Mouse (Mus musculus): ENCODE data around the gene Psmc6. TPM values are rescaled to one million over a fixed set of nuclear protein-coding genes. Genes with fewer than 3 reads are reported as not detected.
A peak's percentile ranks its signal among the peaks of the same experiment; 100 is the strongest.

Psmc6 gene
- polyA plus RNA-seq, 1 experiment from 2014 or later, result 184 TPM

DNA sequence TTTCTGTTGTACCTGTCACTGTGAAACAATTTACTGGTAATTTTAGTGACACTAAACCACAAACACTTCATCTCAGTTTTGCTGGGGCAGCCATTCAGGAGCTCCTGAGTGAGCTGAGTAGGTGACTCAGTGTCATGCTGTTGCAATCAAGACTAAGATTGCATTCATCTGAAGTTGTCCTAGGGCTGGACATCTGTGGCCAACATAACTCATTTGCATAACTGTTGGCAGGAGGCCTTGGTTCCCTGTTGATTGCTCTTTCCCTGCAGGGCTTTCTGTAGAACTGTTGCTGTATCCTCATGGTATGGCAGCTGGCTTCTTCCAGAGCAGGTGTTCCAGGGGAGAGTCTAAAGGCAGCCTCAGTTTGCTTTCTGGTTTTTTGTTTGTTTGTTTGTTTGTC lies 4.1 kb upstream of the Psmc6 start:
- H3K4me3 ChIP-seq (ENCODE audit: low read depth, low read length), result no peak overlapping the region
- H3K36me3 ChIP-seq (ENCODE audit: control insufficient read depth, insufficient read depth, low read length), result no peaks in the 10 kb centered on the region
- no peaks in the 10 kb centered on the region for H3K4me1 ChIP-seq (ENCODE audit: control insufficient read depth, insufficient read depth, low read length)
- no peaks in the 10 kb centered on the region for H3K9me3 ChIP-seq (ENCODE audit: control insufficient read depth, low read length)
- no peaks in the 10 kb centered on the region; the same call in 1 of the 2 replicates for H3K27me3 ChIP-seq (ENCODE audit: control insufficient read depth, insufficient read depth, low read length)
- H3K27ac ChIP-seq (ENCODE audit: low read depth, low read length), result no peak overlapping the region
- no peak overlapping the region for H3K9ac ChIP-seq (replicated peaks; ENCODE audit: low read depth, low read length)
- no peak for ATAC-seq (ENCODE audit: low read depth)
- no peak overlapping the region for H3K4me2 ChIP-seq (ENCODE audit: low read depth, low read length)

DNA sequence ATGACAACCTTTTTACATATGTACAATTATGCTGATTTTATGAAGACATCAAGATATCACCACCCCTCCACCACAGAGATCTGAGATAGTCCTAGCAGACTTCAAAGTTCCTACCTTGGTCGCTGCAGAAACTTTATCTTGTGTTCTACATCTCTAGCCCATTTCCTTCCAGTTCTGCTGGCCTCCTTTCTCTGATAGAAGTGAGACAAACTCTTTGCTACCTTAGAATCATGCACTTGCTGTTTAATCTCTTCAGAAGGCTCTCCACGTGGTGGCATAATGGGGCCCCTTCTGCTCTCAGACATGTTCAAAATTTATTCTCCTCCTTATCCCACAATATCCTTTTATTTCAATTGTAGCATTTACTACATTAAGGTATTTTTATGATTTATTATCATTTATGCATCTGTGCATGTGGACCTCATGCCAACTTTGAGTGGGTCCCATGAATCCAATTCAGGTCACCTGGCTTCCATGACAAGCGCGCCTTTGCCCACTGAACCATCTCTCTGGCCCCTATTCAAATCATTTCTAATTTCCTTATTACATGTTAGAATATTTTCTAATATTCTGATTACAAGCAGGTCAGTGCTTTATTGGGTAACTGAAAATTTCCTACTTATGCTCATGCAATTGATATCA lies 1.4 kb upstream of the Psmc6 start:
- H3K4me2 ChIP-seq (ENCODE audit: low read depth, low read length), result no peak overlapping the region
- H3K27me3 ChIP-seq (ENCODE audit: control insufficient read depth, insufficient read depth, low read length), result no peaks in the 10 kb centered on the region; the same call in 1 of the 2 replicates
- no peak for ATAC-seq (ENCODE audit: low read depth)
- peaks cover 10% of the 10 kb centered on the region; the same call in 1 of the 2 replicates for H3K36me3 ChIP-seq (ENCODE audit: control insufficient read depth, insufficient read depth, low read length)
- no peak overlapping the region for H3K4me3 ChIP-seq (ENCODE audit: low read depth, low read length)
- no peaks in the 10 kb centered on the region for H3K9me3 ChIP-seq (ENCODE audit: control insufficient read depth, low read length)
- H3K9ac ChIP-seq (replicated peaks; ENCODE audit: low read depth, low read length), result no peak overlapping the region
- H3K27ac ChIP-seq (ENCODE audit: low read depth, low read length), result no peak overlapping the region
- 88% methylated on average over 4 of the region's 4 CpGs for WGBS
- peaks cover 5% of the 10 kb centered on the region; the same call in 1 of the 2 replicates for H3K4me1 ChIP-seq (ENCODE audit: control insufficient read depth, insufficient read depth, low read length)

DNA sequence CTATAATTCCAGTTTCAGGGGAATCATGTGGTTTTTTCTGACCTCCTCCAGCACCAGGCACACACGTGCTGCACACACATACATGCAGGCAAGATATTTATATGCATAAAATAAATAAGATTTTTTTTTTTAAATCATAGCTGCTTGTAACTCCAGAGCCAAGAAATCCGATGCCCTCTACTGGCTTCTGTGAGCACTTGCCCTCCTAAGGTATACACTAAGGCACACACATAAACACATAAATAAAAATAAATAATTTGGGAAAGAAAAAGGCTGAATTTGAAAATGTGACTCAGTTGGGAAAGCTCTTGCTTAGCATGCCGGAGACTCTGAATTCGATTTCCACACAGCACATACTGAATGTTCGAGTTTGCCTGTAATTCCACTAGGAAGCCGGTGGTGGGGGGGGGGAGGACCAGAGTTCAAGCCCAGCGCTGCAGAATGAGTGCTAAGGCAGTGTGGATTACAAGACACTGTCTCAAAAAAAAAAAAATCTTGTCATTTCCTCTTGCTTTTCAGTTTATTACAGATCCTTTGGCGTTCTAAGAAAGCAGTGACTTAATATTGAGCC lies 485 bp upstream of the Psmc6 start:
- no peaks in the 10 kb centered on the region; the same call in 1 of the 2 replicates for H3K27me3 ChIP-seq (ENCODE audit: control insufficient read depth, insufficient read depth, low read length)
- 13% methylated on average over 8 of the region's 8 CpGs for WGBS
- ATAC-seq (ENCODE audit: low read depth), result peak; percentile 38
- H3K27ac ChIP-seq (ENCODE audit: low read depth, low read length), result peak overlapping the region; percentile 30; the same call in 1 of the 2 replicates
- no peaks in the 10 kb centered on the region for H3K9me3 ChIP-seq (ENCODE audit: control insufficient read depth, low read length)
- peak overlapping the region; percentile 89 for H3K4me3 ChIP-seq (ENCODE audit: low read depth, low read length)
- peak overlapping the region; percentile 44 for H3K4me2 ChIP-seq (ENCODE audit: low read depth, low read length)
- peaks cover 10% of the 10 kb centered on the region; the same call in 1 of the 2 replicates for H3K36me3 ChIP-seq (ENCODE audit: control insufficient read depth, insufficient read depth, low read length)
- no peak overlapping the region for H3K9ac ChIP-seq (replicated peaks; ENCODE audit: low read depth, low read length)
- H3K4me1 ChIP-seq (ENCODE audit: control insufficient read depth, insufficient read depth, low read length), result peaks cover 5% of the 10 kb centered on the region; the same call in 1 of the 2 replicates

DNA sequence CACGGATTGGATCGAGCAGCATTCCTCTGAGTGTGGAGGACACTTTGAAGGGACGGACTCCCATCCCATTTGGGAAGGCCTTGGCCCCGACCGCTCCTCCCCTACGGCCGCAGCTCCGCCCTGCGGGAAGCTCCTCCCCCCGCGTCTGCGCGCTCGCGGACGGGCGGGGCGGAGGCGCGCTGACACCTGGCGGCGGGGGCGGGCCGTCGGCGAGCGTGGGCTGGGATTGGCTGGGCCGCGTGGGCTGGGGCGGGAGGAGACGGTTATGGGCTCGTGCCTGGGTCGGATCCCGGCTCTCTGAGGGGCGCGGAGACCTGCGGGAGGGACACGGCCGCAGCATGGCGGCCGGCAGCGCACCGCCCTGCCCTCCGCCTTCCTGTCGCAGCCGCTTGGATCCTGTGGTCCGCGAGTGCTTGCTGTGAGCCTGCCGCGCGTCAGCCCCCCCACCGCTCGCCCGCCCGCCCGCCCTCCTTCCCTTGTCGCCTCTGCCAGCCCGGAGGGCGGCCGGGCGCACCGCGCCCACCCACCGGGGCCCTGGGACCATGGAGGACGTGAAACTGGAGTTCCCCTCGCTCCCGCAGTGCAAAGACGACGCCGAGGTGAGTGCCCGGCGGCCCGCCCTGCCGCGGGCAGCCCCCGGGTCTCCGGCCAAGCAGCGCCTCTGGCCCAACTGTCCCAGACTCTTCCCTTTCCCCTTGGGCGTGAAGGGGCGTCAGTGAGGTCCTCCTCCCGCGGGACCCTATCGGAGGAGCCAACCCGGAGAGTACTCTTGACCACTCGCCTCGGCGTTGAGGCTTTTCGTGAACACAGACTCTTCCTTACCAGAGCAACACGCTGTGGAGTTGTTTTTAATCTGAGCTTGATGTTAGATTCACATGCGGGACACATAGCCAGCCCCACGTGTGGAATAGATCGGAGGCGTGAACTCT lies 21.6 kb downstream of the Psmc6 start, which contains the start of gene Styx:
Gene Styx (plus strand): TSS at position 163 of the 929 bp plus-strand sequence.
- H3K9ac ChIP-seq (replicated peaks; ENCODE audit: low read depth, low read length), result peak within 1 kb of the TSS; percentile 62
- H3K4me1 ChIP-seq (ENCODE audit: control insufficient read depth, insufficient read depth, low read length), result 0 out of 2 replicates have a peak, but pooled peaks cover 6% of the 10 kb centered on the region
- peak within 1 kb of the TSS; percentile 67 for H3K27ac ChIP-seq (ENCODE audit: low read depth, low read length)
- no peaks in the 10 kb centered on the region for H3K27me3 ChIP-seq (ENCODE audit: control insufficient read depth, insufficient read depth, low read length)
- no peaks in the 10 kb centered on the region for H3K9me3 ChIP-seq (ENCODE audit: control insufficient read depth, low read length)
- H3K36me3 ChIP-seq (ENCODE audit: control insufficient read depth, insufficient read depth, low read length), result peaks cover 16% of the 10 kb centered on the region
- ATAC-seq (ENCODE audit: low read depth), result peak; percentile 98
- WGBS, result under 1% methylated on average over 64 of the region's 93 CpGs
- peak within 1 kb of the TSS; percentile 71 for H3K4me3 ChIP-seq (ENCODE audit: low read depth, low read length)
- H3K4me2 ChIP-seq (ENCODE audit: low read depth, low read length), result peak within 1 kb of the TSS; percentile 83

DNA sequence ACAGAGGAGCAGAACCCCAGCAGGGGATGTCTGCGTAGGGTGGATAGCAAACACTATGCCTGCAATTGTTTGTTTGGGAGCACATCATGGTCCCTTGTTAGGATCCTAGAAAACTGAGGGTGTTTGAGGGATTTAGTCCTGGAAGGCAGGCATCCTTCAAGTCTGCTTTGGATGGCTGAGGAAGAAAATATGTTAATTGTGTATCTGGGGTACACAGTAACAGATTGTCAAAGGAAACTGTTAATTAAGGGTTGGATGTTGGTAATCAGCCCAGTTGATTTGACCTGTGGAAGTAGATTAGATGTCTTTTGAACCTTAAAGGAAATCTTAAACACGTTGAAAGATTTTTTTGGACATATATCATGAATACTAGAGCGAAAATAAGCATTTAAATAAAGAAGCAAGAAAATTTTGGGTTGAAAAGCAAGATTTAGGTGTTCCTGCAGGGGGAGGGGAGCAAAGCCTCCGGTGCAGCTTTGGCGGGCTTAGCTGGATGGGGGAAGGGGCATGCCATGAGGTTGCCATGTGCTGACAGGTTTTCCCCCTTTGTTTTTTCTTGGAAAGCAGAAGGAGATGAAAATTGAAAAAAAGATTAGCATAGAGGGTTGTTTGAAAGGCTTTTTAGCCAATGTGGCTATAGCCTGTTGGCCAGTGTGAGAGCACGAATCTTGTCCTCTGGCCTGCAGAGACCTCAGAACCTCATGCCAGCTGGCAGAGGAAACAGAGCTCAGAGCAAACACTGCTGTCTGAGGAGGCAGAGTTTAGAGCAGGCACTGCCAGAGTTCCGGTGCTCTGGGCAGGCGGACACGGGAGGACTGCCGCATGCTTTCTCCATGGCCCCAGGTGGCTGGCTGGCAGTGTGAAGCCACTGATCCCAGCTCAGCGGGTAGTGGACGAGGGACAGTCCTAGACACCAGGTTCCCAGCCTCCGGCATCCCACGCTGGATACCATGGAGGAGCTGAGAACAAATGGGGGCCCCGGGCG lies 34.9 kb downstream of the Psmc6 start:
- peak; percentile 11; the same call in 1 of the 2 replicates for ATAC-seq (ENCODE audit: low read depth)

DNA sequence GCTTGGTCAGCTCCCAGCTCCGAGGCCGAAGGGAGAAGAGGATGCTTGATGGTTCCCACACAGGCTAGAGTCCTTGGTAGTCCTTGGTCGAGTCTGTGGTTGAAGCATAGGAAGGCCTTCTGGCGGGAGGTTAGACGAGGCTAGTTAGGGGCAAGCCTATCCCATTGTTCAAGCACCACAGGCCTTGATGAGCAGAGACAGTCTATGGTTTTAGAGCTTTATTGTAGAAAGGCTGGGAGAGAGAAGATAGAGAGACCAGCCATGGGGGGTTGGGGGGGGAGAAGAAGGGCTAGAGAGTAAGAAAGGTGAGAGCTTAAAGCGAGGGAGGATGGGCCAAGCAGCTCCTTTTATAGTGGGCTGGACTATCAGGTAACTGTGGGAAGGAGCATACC lies 35.6 kb downstream of the Psmc6 start:
- H3K4me1 ChIP-seq (ENCODE audit: control insufficient read depth, insufficient read depth, low read length), result no peaks in the 10 kb centered on the region
- 89% methylated on average over 6 of the region's 6 CpGs for WGBS
- ATAC-seq (ENCODE audit: low read depth), result peak; percentile 11; the same call in 1 of the 2 replicates
- no peaks in the 10 kb centered on the region for H3K9me3 ChIP-seq (ENCODE audit: control insufficient read depth, low read length)
- H3K9ac ChIP-seq (replicated peaks; ENCODE audit: low read depth, low read length), result no peak overlapping the region
- H3K4me3 ChIP-seq (ENCODE audit: low read depth, low read length), result no peak overlapping the region
- no peaks in the 10 kb centered on the region for H3K27me3 ChIP-seq (ENCODE audit: control insufficient read depth, insufficient read depth, low read length)
- no peak overlapping the region for H3K4me2 ChIP-seq (ENCODE audit: low read depth, low read length)
- H3K36me3 ChIP-seq (ENCODE audit: control insufficient read depth, insufficient read depth, low read length), result peaks cover 12% of the 10 kb centered on the region; the same call in 1 of the 2 replicates
- H3K27ac ChIP-seq (ENCODE audit: low read depth, low read length), result no peak overlapping the region

More for the DNA sequence above, 34.9 kb downstream of the Psmc6 start:
- Histone ChIP-seq H3K4me3 (ENCODE audit: low read depth, low read length) (no peak overlapping the region), H3K4me1 (ENCODE audit: control insufficient read depth, insufficient read depth, low read length) (no peaks in the 10 kb centered on the region), H3K4me2 (ENCODE audit: low read depth, low read length) (no peak overlapping the region), H3K9ac (replicated peaks; ENCODE audit: low read depth, low read length) (no peak overlapping the region), H3K27me3 (ENCODE audit: control insufficient read depth, insufficient read depth, low read length) (no peaks in the 10 kb centered on the region), H3K27ac (ENCODE audit: low read depth, low read length) (no peak overlapping the region), H3K9me3 (ENCODE audit: control insufficient read depth, low read length) (no peaks in the 10 kb centered on the region), H3K36me3 (ENCODE audit: control insufficient read depth, insufficient read depth, low read length) (peaks cover 7% of the 10 kb centered on the region; the same call in 1 of the 2 replicates)
- 79% methylated on average over 16 of the region's 16 CpGs for WGBS

DNA sequence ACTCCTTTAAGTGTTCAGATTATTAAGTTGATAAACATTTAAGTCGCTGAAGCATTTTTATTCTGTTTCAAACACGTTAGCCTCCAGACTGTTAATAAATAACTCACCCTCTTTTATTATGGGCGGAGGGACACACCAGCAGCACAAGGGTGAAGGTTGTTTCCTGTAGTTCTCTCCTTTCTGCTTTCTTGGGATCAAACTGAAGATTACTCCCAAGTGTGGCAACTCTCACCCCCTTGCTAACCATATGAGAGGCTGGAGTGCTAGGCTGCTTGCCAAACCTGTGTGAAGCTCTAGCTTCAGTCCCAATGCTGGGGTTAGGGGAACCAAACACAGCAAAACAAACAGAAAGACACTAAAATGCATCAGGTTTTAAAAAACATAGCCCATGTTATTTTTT lies 49.2 kb downstream of the Psmc6 start:
- Histone ChIP-seq H3K9ac (replicated peaks; ENCODE audit: low read depth, low read length) (no peak overlapping the region), H3K4me2 (ENCODE audit: low read depth, low read length) (no peak overlapping the region), H3K9me3 (ENCODE audit: control insufficient read depth, low read length) (no peaks in the 10 kb centered on the region), H3K4me3 (ENCODE audit: low read depth, low read length) (no peak overlapping the region), H3K27ac (ENCODE audit: low read depth, low read length) (no peak overlapping the region), H3K27me3 (ENCODE audit: control insufficient read depth, insufficient read depth, low read length) (no peaks in the 10 kb centered on the region), H3K36me3 (ENCODE audit: control insufficient read depth, insufficient read depth, low read length) (peaks cover 22% of the 10 kb centered on the region), H3K4me1 (ENCODE audit: control insufficient read depth, insufficient read depth, low read length) (no peaks in the 10 kb centered on the region)
- ATAC-seq (ENCODE audit: low read depth), result no peak
- 79% methylated on average over 3 of the region's 3 CpGs for WGBS

DNA sequence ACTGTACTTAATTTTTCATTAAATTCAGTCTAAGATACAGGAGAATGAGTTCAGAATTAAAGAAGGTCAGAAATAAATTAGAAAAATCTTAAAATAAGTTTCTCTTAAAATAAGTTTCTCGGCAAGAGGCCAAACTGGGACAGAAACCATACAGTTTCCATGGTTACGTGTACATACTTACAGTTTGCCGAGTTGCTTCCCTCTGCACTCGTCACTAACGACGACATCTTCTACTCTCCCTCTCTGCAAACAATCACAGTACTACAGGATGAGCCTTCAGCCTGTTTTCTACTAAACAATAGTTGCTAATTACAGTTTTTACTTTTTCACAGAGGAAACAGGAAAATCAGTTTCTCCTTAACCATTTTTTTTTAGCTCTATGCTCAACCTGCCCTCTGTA lies 51.2 kb downstream of the Psmc6 start:
- no peaks in the 10 kb centered on the region for H3K9me3 ChIP-seq (ENCODE audit: control insufficient read depth, low read length)
- no peak overlapping the region for H3K27ac ChIP-seq (ENCODE audit: low read depth, low read length)
- no peaks in the 10 kb centered on the region for H3K4me1 ChIP-seq (ENCODE audit: control insufficient read depth, insufficient read depth, low read length)
- no peak overlapping the region for H3K9ac ChIP-seq (replicated peaks; ENCODE audit: low read depth, low read length)
- H3K4me2 ChIP-seq (ENCODE audit: low read depth, low read length), result no peak overlapping the region
- no peak for ATAC-seq (ENCODE audit: low read depth)
- H3K27me3 ChIP-seq (ENCODE audit: control insufficient read depth, insufficient read depth, low read length), result no peaks in the 10 kb centered on the region
- peaks cover 22% of the 10 kb centered on the region for H3K36me3 ChIP-seq (ENCODE audit: control insufficient read depth, insufficient read depth, low read length)
- H3K4me3 ChIP-seq (ENCODE audit: low read depth, low read length), result no peak overlapping the region
- WGBS, result 85% methylated on average over 6 of the region's 6 CpGs
